30 mouse cellular contexts compared by ENCODE assay signal in the genomic region with DNA sequence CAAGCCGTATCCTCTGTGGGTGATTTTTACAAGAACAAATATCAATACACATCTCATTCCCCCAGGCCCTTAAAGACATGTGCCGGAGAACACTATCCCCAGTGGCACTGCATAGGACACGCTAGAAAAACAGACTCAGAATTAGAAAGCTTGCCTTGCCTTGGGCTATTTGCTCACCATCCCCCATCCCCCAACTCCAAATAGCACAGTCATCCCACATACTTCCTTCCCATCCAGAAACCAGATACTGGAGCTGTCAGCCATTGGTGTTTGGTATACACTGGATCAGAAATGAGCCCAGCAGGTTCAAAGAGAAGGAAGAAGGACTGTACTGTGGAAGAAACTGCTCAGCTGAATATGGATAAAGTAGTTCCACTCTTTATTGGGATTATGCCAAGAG. TPM values are rescaled to one million over a fixed set of nuclear protein-coding genes. Genes with fewer than 3 reads are reported as not detected.
DNase-seq lines count a peak whose midpoint lies in the region; ATAC-seq lines count a peak whose summit lies in the region.
"Had no signal": no experiment of that assay in that cellular context is flagged by ENCODE, and none has a peak within 500 bp of the region (broad histone marks: within the 10 kb centered on the region; RNA-seq: fewer than 3 reads in every experiment).

No protein-coding gene starts in this region.

- H3K4me3 ChIP-seq in embryonic facial prominence, embryonic 11.5 days (ENCODE audit: low read depth, low read length) = no peak overlapping the region
- H3K4me3 ChIP-seq in embryonic facial prominence, embryonic 10.5 days = no peak overlapping the region
- H3K4me3 ChIP-seq in kidney, embryonic 15.5 days (replicated peaks) = no peak overlapping the region
- H3K4me3 ChIP-seq in kidney, embryonic 16.5 days (ENCODE audit: low read length) = no peak overlapping the region
- H3K4me3 ChIP-seq: embryonic facial prominence, embryonic 12.5 days; erythroblast, embryonic 14.5 days; forebrain, embryonic 12.5 days; heart, embryonic 12.5 days; hindbrain, embryonic 10.5 days; intestine, embryonic 15.5 days; layer of hippocampus, adult 2 months had no signal

- no peak overlapping the region for H3K4me2 ChIP-seq in embryonic facial prominence, embryonic 11.5 days (ENCODE audit: low read depth, low read length)
- no peak overlapping the region for H3K4me2 ChIP-seq in kidney, embryonic 15.5 days
- H3K4me2 ChIP-seq in kidney, embryonic 16.5 days (replicated peaks; ENCODE audit: low read depth, low read length) = no peak overlapping the region
- H3K4me2 ChIP-seq: embryonic facial prominence, embryonic 12.5 days; forebrain, embryonic 12.5 days; heart, embryonic 12.5 days; intestine, embryonic 15.5 days had no signal

- ATAC-seq in embryonic facial prominence, embryonic 11.5 days (replicated peaks; ENCODE audit: insufficient number of reproducible peaks, low FRiP score, low TSS enrichment, low read depth) = no peak
- 0 out of 2 replicates have a peak, but pooled peaks have one; percentile 22 for ATAC-seq in kidney, embryonic 15.5 days (replicated peaks; ENCODE audit: low FRiP score)
- no peak for ATAC-seq in kidney, embryonic 16.5 days (ENCODE audit: low FRiP score, low TSS enrichment)
- 0 out of 2 replicates have a peak, but pooled peaks have one; percentile 34 for ATAC-seq in megakaryocyte progenitor cell, adult 5-6 weeks (replicated peaks; ENCODE audit: poor library complexity)
- ATAC-seq: intestine, embryonic 15.5 days; lung, postnatal 0 days had no signal

- peak; percentile 36 for DNase-seq in embryonic facial prominence, embryonic 11.5 days (ENCODE audit: low spot score)
- no peak for DNase-seq in embryonic facial prominence, embryonic 10.5 days (ENCODE audit: low spot score)
- DNase-seq in 3T3-L1 (ENCODE audit: low read depth, low spot score) (peak; percentile 29), adipocyte (ENCODE audit: low spot score) (no peak)
- no peak for DNase-seq in spleen, adult 12 weeks (ENCODE audit: low spot score)
- DNase-seq: adrenal gland, postnatal 36 days; cerebellum, adult 11 months; cerebellum, postnatal 14 days; gastrocnemius, postnatal 10 days; heart, postnatal 10 days; kidney, adult 8-10 months; kidney, postnatal 25 days; right cerebral cortex, adult 18-20 months; right cerebral cortex, postnatal 4 days; thymus, adult 2 months; thymus, postnatal 4 days had no signal

- no peaks in the 10 kb centered on the region for H3K36me3 ChIP-seq in embryonic facial prominence, embryonic 11.5 days (replicated peaks; ENCODE audit: control insufficient read depth, insufficient read depth, low read depth, low read length)
- no peaks in the 10 kb centered on the region for H3K36me3 ChIP-seq in embryonic facial prominence, embryonic 10.5 days (replicated peaks)
- no peaks in the 10 kb centered on the region for H3K36me3 ChIP-seq in kidney, embryonic 15.5 days
- no peaks in the 10 kb centered on the region for H3K36me3 ChIP-seq in kidney, embryonic 16.5 days (ENCODE audit: insufficient read depth, low read length)
- H3K36me3 ChIP-seq: embryonic facial prominence, embryonic 12.5 days; forebrain, embryonic 12.5 days; heart, embryonic 12.5 days; hindbrain, embryonic 10.5 days; intestine, embryonic 15.5 days had no signal

- H3K27ac ChIP-seq in embryonic facial prominence, embryonic 11.5 days (replicated peaks; ENCODE audit: low read depth, low read length) = no peak overlapping the region
- H3K27ac ChIP-seq in embryonic facial prominence, embryonic 10.5 days (replicated peaks) = no peak overlapping the region
- H3K27ac ChIP-seq in kidney, embryonic 15.5 days = no peak overlapping the region
- H3K27ac ChIP-seq in kidney, embryonic 16.5 days (ENCODE audit: low read length) = no peak overlapping the region
- H3K27ac ChIP-seq: embryonic facial prominence, embryonic 12.5 days; forebrain, embryonic 12.5 days; hindbrain, embryonic 10.5 days; intestine, embryonic 15.5 days; layer of hippocampus, adult 2 months; macrophage; stomach, postnatal 0 days had no signal

- H3K4me1 ChIP-seq in embryonic facial prominence, embryonic 11.5 days (ENCODE audit: control insufficient read depth, insufficient read depth, low read length) = no peaks in the 10 kb centered on the region
- peaks cover 9% of the 10 kb centered on the region for H3K4me1 ChIP-seq in embryonic facial prominence, embryonic 10.5 days
- H3K4me1 ChIP-seq in kidney, embryonic 15.5 days = no peaks in the 10 kb centered on the region
- H3K4me1 ChIP-seq in kidney, embryonic 16.5 days (ENCODE audit: insufficient read depth, low read length) = no peaks in the 10 kb centered on the region
- H3K4me1 ChIP-seq: embryonic facial prominence, embryonic 12.5 days; forebrain, embryonic 12.5 days; intestine, embryonic 15.5 days had no signal

- no peak overlapping the region for H3K9ac ChIP-seq in embryonic facial prominence, embryonic 11.5 days (replicated peaks; ENCODE audit: low read length)
- no peak overlapping the region for H3K9ac ChIP-seq in kidney, embryonic 15.5 days
- H3K9ac ChIP-seq in kidney, embryonic 16.5 days (replicated peaks; ENCODE audit: low read length) = no peak overlapping the region
- H3K9ac ChIP-seq: embryonic facial prominence, embryonic 12.5 days; forebrain, embryonic 12.5 days; heart, embryonic 12.5 days; intestine, embryonic 15.5 days had no signal

- 28% methylated on average over 3 of the region's 3 CpGs for WGBS in embryonic facial prominence, embryonic 11.5 days
- WGBS in embryonic facial prominence, embryonic 10.5 days = 39% methylated on average over 3 of the region's 3 CpGs
- 68% methylated on average over 3 of the region's 3 CpGs for WGBS in kidney, embryonic 15.5 days
- 60% methylated on average over 3 of the region's 3 CpGs for WGBS in kidney, embryonic 16.5 days

- H3K9me3 ChIP-seq in embryonic facial prominence, embryonic 11.5 days (replicated peaks; ENCODE audit: control insufficient read depth, low read length) = no peaks in the 10 kb centered on the region
- no peaks in the 10 kb centered on the region for H3K9me3 ChIP-seq in embryonic facial prominence, embryonic 10.5 days
- no peaks in the 10 kb centered on the region for H3K9me3 ChIP-seq in kidney, embryonic 15.5 days (replicated peaks)
- H3K9me3 ChIP-seq in kidney, embryonic 16.5 days (ENCODE audit: low read length) = no peaks in the 10 kb centered on the region
- H3K9me3 ChIP-seq: embryonic facial prominence, embryonic 12.5 days; forebrain, embryonic 12.5 days; heart, embryonic 12.5 days; hindbrain, embryonic 10.5 days; intestine, embryonic 15.5 days had no signal

- H3K27me3 ChIP-seq in embryonic facial prominence, embryonic 11.5 days (ENCODE audit: control insufficient read depth, insufficient read depth, low read length) = no peaks in the 10 kb centered on the region
- H3K27me3 ChIP-seq in embryonic facial prominence, embryonic 10.5 days (replicated peaks; ENCODE audit: low read depth, poor library complexity, severe bottlenecking) = no peaks in the 10 kb centered on the region
- no peaks in the 10 kb centered on the region for H3K27me3 ChIP-seq in kidney, embryonic 15.5 days
- H3K27me3 ChIP-seq in kidney, embryonic 16.5 days (ENCODE audit: insufficient read depth, low read length) = no peaks in the 10 kb centered on the region
- H3K27me3 ChIP-seq: embryonic facial prominence, embryonic 12.5 days; forebrain, embryonic 12.5 days; heart, embryonic 12.5 days; intestine, embryonic 15.5 days had no signal

RNA-seq across cellular contexts. Expression of gene Dpt, which starts 25.4 kb away (rescaled TPM):
- 0.15 and 0.20 TPM in 2 replicates for polyA plus RNA-seq in embryonic facial prominence, embryonic 11.5 days (2014; fragmentation: Nextera tagmentation; extraction: Ambion mirVana)
- 0.16 TPM in 1 of 2 replicates, not detected in the other for polyA plus RNA-seq in embryonic facial prominence, embryonic 10.5 days (2016; fragmentation: Nextera tagmentation; extraction: Ambion mirVana)
- 3.9 and 6.0 TPM in 2 replicates for polyA plus RNA-seq in kidney, embryonic 15.5 days (2015; fragmentation: Nextera tagmentation; extraction: Ambion mirVana)
- polyA plus RNA-seq in kidney, embryonic 16.5 days (2015; fragmentation: Nextera tagmentation; extraction: Ambion mirVana) = 3.5 and 6.0 TPM in 2 replicates
- not detected in 2 replicates for total RNA-seq in megakaryocyte progenitor cell, adult 5-6 weeks (2015)
- total RNA-seq in megakaryocyte progenitor cell, adult 5-6 weeks (2017) = not detected in 2 replicates
- total RNA-seq: ES-E14; layer of hippocampus, adult 2 months had no signal
- polyA plus RNA-seq: forebrain, embryonic 12.5 days; hindbrain, embryonic 10.5 days; macrophage had no signal

Comparison
In these comparisons a context has a peak if more than half of its experiments do, and no peak if none do; other contexts are left out.
1. ATAC-seq: peak in kidney, embryonic 15.5 days (single experiment) and megakaryocyte progenitor cell, adult 5-6 weeks (single experiment); none in embryonic facial prominence, embryonic 11.5 days (single experiment) and kidney, embryonic 16.5 days (single experiment).
2. DNase-seq: peak in embryonic facial prominence, embryonic 11.5 days (single experiment) and 3T3-L1 (single experiment); none in embryonic facial prominence, embryonic 10.5 days (single experiment), adipocyte (single experiment) and spleen, adult 12 weeks (single experiment).